Mouse (Mus musculus) forebrain, embryonic 15.5 days (tissue): ENCODE measurements around the gene Pla2g7. TPM values are rescaled to one million over a fixed set of nuclear protein-coding genes. Genes with fewer than 3 reads are reported as not detected.

Source experiments
- polyA plus RNA-seq: library from polyadenylated mRNA; unstranded; fragments of >200 nt; fragmentation: Nextera tagmentation; extraction: Ambion mirVana; gene quantifications from 2 replicates; pipeline ENCODE4 v1.2.1, GENCODE M21; 2015

Pla2g7 gene
- polyA plus RNA-seq, 1 experiment from 2014 or later, result 9.0 TPM

Other genes starting within 250 kb of the Pla2g7 start
- gene Adgrf5, start 207.6 kb upstream of the Pla2g7 start, polyA plus RNA-seq, result 6.3 and 6.5 TPM in 2 replicates
- 0.11 TPM in 1 of 2 replicates, not detected in the other for gene Mep1a, start 65.3 kb upstream of the Pla2g7 start, polyA plus RNA-seq
- 0.19 and 0.47 TPM in 2 replicates for gene Ankrd66, start 24.5 kb upstream of the Pla2g7 start, polyA plus RNA-seq
- 0.34 and 0.52 TPM in 2 replicates for gene Tdrd6, start 62.2 kb downstream of the Pla2g7 start, polyA plus RNA-seq
- gene Slc25a27, start 99.1 kb downstream of the Pla2g7 start, polyA plus RNA-seq, result 117 and 123 TPM in 2 replicates
- 21.8 and 24.1 TPM in 2 replicates for gene Cyp39a1, start 99.3 kb downstream of the Pla2g7 start, polyA plus RNA-seq
- 30.1 and 31.0 TPM in 2 replicates for gene Rcan2, start 233.3 kb downstream of the Pla2g7 start, polyA plus RNA-seq